Mouse (Mus musculus) midbrain, embryonic 16.5 days (tissue): ENCODE measurements around the gene Thbs1. TPM values are rescaled to one million over a fixed set of nuclear protein-coding genes. Genes with fewer than 3 reads are reported as not detected.
"Not testable (repeated sequence)": the region's sequence is repeated elsewhere in the genome, so short reads cannot be mapped to it uniquely, and the experiment has no call there.

ENCODE experiments used
- ATAC-seq: fragments of 200-750 bp; cut with Nextera tagmentation; 2 replicates; pipeline ENCODE4 v1.8.0; 2017; ENCODE audit warnings: moderate TSS enrichment
- H3K27ac ChIP-seq: fragments of 300-500 bp; sonication (generic); 2 replicates; pipeline ENCODE4 v1.5.1; 2014; ENCODE audit warnings: mild to moderate bottlenecking, low read length, mixed read lengths
- H3K27me3 ChIP-seq: fragments of 300-500 bp; sonication (generic); 2 replicates; pipeline ENCODE4 v1.6.1; 2014; ENCODE audit warnings: low read depth, low read length, mixed read lengths; ENCODE audit not compliant: control insufficient read depth, insufficient read depth
- H3K36me3 ChIP-seq: fragments of 300-500 bp; sonication (generic); 2 replicates; pipeline ENCODE4 v1.6.1; 2014; ENCODE audit warnings: mild to moderate bottlenecking, low read length, moderate library complexity, mixed read lengths; ENCODE audit not compliant: control insufficient read depth, insufficient read depth
- H3K4me1 ChIP-seq: fragments of 300-500 bp; sonication (generic); 2 replicates; pipeline ENCODE4 v1.6.1; 2014; ENCODE audit warnings: mild to moderate bottlenecking, low read length, mixed read lengths; ENCODE audit not compliant: control insufficient read depth, insufficient read depth
- H3K4me2 ChIP-seq: fragments of 300-500 bp; sonication (generic); 2 replicates; pipeline ENCODE4 v1.6.1; 2014; ENCODE audit warnings: mild to moderate bottlenecking, low read length, mixed read lengths
- H3K4me3 ChIP-seq: fragments of 300-500 bp; sonication (generic); 2 replicates; pipeline ENCODE4 v1.5.1; 2014; ENCODE audit warnings: low read depth, mild to moderate bottlenecking, low read length, moderate library complexity, mixed read lengths
- H3K9ac ChIP-seq: fragments of 300-500 bp; sonication (generic); 2 replicates; pipeline ENCODE4 v1.6.1; 2014; ENCODE audit warnings: low read depth, low read length, mixed read lengths
- H3K9me3 ChIP-seq: fragments of 300-500 bp; sonication (generic); replicated peaks from 2 replicates; pipeline ENCODE4 v1.6.1; 2014; ENCODE audit warnings: mild to moderate bottlenecking, low read length, mixed read lengths; ENCODE audit not compliant: control insufficient read depth, poor library complexity, severe bottlenecking
- WGBS: fragments of 180-500 bp; shearing (Covaris S2); extraction: QIAGEN DNeasy Blood & Tissue Kit; methylation state at CpG from one replicate; pipeline ENCODE4 v1.1.7; 2014; 5-methylcytosine and 5-hydroxymethylcytosine counted together
- polyA plus RNA-seq: library from polyadenylated mRNA; unstranded; fragments of >200 nt; fragmentation: Nextera tagmentation; extraction: Ambion mirVana; gene quantifications from 2 replicates; pipeline ENCODE4 v1.2.1, GENCODE M21; 2015

Gene Thbs1
- polyA plus RNA-seq, 1 experiment from 2014 or later: 5.8 TPM

GRCm38 (mm10) chr2:118127516-118128288 lies 16.0 kb downstream of the Thbs1 start:
- Histone ChIP-seq H3K27me3 (no peaks in the 10 kb centered on the region), H3K4me3 (no peak overlapping the region), H3K9me3 (no peaks in the 10 kb centered on the region), H3K4me1 (no peaks in the 10 kb centered on the region), H3K4me2 (no peak overlapping the region), H3K27ac (no peak overlapping the region), H3K36me3 (no peaks in the 10 kb centered on the region), H3K9ac (no peak overlapping the region)
- ATAC-seq: no peak
- 88% methylated on average over 5 of the region's 5 CpGs for WGBS

- Histone ChIP-seq H3K4me1 (no peaks in the 10 kb centered on the region), H3K4me3 (no peak overlapping the region), H3K27ac (no peak overlapping the region), H3K9me3 (no peaks in the 10 kb centered on the region), H3K27me3 (no peaks in the 10 kb centered on the region), H3K36me3 (no peaks in the 10 kb centered on the region), H3K9ac (no peak overlapping the region), H3K4me2 (no peak overlapping the region)
- ATAC-seq: no peak
- WGBS: 80% methylated on average over 3 of the region's 3 CpGs
These were observed 16.6 kb downstream of the Thbs1 start for GRCm38 (mm10) chr2:118128313-118128712.

GRCm38 (mm10) chr2:118137071-118137470 lies 25.4 kb downstream of the Thbs1 start:
- ATAC-seq: no peak
- Histone ChIP-seq H3K4me2 (no peak overlapping the region), H3K9ac (no peak overlapping the region), H3K4me1 (no peaks in the 10 kb centered on the region), H3K9me3 (no peaks in the 10 kb centered on the region), H3K27me3 (no peaks in the 10 kb centered on the region), H3K36me3 (no peaks in the 10 kb centered on the region), H3K27ac (no peak overlapping the region), H3K4me3 (no peak overlapping the region)
- WGBS: 90% methylated on average over 9 of the region's 9 CpGs

GRCm38 (mm10) chr2:118137776-118138175 lies 26.1 kb downstream of the Thbs1 start:
- no peak for ATAC-seq
- Histone ChIP-seq H3K4me1 (no peaks in the 10 kb centered on the region), H3K27ac (no peak overlapping the region), H3K27me3 (no peaks in the 10 kb centered on the region), H3K4me3 (no peak overlapping the region), H3K9ac (no peak overlapping the region), H3K4me2 (no peak overlapping the region), H3K36me3 (no peaks in the 10 kb centered on the region), H3K9me3 (no peaks in the 10 kb centered on the region)
- WGBS: 88% methylated on average over 2 of the region's 2 CpGs

GRCm38 (mm10) chr2:118139261-118139660 lies 27.6 kb downstream of the Thbs1 start:
- H3K4me1 ChIP-seq: no peaks in the 10 kb centered on the region
- no peak overlapping the region for H3K4me2 ChIP-seq
- no peak overlapping the region for H3K27ac ChIP-seq
- no peaks in the 10 kb centered on the region for H3K36me3 ChIP-seq
- H3K9ac ChIP-seq: no peak overlapping the region
- no peaks in the 10 kb centered on the region for H3K9me3 ChIP-seq
- no peaks in the 10 kb centered on the region for H3K27me3 ChIP-seq
- ATAC-seq: no peak
- 86% methylated on average over 6 of the region's 6 CpGs for WGBS
- no peak overlapping the region for H3K4me3 ChIP-seq

GRCm38 (mm10) chr2:118141651-118142050 lies 30.0 kb downstream of the Thbs1 start:
- H3K9ac ChIP-seq: no peak overlapping the region
- no peak overlapping the region for H3K4me2 ChIP-seq
- ATAC-seq: no peak
- no peaks in the 10 kb centered on the region for H3K9me3 ChIP-seq
- H3K4me3 ChIP-seq: no peak overlapping the region
- WGBS: 92% methylated on average over 10 of the region's 10 CpGs
- no peaks in the 10 kb centered on the region for H3K27me3 ChIP-seq
- H3K27ac ChIP-seq: no peak overlapping the region
- H3K36me3 ChIP-seq: no peaks in the 10 kb centered on the region
- no peaks in the 10 kb centered on the region for H3K4me1 ChIP-seq

GRCm38 (mm10) chr2:118147749-118148148 lies 36.1 kb downstream of the Thbs1 start:
- H3K4me3 ChIP-seq, H3K4me1 ChIP-seq, H3K4me2 ChIP-seq, H3K27ac ChIP-seq, H3K9ac ChIP-seq, H3K36me3 ChIP-seq, ATAC-seq, H3K9me3 ChIP-seq, H3K27me3 ChIP-seq: not testable (repeated sequence)
- WGBS: 66% methylated on average over 3 of the region's 3 CpGs

GRCm38 (mm10) chr2:118148321-118149142 lies 36.9 kb downstream of the Thbs1 start:
- Histone ChIP-seq H3K36me3 (no peaks in the 10 kb centered on the region), H3K9me3 (no peaks in the 10 kb centered on the region), H3K4me3 (no peak overlapping the region), H3K4me1 (no peaks in the 10 kb centered on the region; the same call in 1 of the 2 replicates), H3K4me2 (no peak overlapping the region), H3K27me3 (no peaks in the 10 kb centered on the region), H3K9ac (no peak overlapping the region), H3K27ac (no peak overlapping the region)
- no peak for ATAC-seq
- WGBS: 86% methylated on average over 4 of the region's 4 CpGs
